Mouse (Mus musculus) spleen, postnatal 10 days (tissue): Measurements from ENCODE around the gene Itga5.

Source experiments
- DNase-seq, 2 experiments: peaks; one replicate each; pipeline ENCODE4 v3.0.0; 2021 to 2022; ENCODE audit warnings: low spot score in 2 of 2

Gene Itga5

DNA sequence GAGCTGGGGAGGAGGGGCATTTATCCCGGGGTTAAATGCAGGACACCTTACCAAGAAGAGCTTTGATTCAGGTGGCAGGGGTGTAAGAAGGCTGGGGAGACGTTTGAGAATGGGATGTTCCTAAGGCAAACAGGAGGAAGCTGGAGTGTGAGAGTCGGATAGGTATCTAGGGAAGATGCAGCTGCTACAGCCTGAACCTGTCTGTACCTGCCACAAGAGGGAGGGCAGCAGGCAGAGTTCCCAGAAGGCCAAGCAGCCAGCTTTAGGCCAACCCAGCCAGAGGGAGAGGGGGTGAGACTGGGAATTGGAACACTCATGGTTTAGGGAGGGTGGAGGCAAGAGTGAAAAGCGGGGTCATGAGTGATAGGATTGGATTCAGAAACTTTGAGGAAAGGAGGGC, 25.8 kb downstream of the Itga5 start:
- no peak for DNase-seq

DNA sequence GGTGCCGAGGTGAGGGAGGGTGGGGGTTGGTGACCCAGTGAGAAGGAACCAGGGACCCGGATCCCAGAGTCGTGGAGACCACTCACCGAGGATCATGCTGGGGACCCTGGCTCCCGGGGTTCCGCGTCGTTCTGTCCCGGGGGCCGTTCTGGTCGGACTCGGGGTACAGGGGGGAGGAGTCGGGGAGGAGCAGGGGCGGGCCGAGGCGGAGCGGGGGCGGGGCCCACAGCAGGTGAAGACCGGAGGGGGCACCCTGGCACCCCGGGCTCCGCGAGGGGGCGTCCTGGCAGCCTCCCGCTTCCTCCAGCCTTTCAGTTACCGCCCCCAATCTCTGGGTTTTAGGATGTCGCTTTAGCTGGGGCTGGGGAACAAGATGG, 26.6 kb downstream of the Itga5 start, which contains the start of gene Zfp385a:
TSS of gene Zfp385a (minus strand) at position 133 of the 377 bp plus-strand sequence.
- peak; percentile 30 to 79 for DNase-seq

DNA sequence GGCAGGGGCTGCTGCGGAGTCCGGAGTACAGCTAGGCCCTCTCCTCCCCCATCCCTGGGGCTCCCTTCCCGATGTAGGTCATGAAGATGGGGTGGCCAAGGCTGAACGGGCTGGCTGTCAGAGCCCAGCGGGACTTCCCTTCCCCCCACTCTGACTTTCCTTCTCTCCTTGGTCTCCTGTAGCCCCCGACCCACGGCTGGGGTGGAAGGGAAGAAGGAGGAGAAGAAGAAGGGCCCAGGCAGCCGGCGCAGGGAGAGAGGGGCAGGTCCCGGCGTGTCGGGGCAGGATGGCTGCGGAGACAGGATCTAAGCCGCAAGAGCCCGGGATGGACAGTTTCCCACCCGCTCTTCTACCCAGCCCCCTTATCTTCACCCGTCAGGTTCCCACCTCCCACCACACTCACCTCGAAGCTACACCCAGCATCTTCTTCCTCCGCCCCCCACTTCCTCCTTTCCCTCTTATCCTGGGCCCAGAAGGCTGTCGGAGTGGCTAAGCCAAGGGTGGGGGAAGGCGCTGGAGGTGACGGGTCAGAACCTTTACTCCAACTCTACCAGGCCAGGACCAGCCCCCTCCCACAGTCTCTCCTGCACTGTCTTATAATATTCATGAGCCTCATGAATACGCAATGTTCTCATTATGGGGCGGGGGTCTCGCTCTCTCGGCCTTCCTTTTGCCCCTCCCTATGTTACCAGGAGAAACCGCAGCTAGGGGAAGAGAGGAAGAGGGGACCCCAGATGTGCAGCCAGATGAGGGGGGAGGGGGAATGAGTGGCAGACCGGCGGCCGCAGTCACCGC, 27.2 kb downstream of the Itga5 start:
- DNase-seq = no peak

DNA sequence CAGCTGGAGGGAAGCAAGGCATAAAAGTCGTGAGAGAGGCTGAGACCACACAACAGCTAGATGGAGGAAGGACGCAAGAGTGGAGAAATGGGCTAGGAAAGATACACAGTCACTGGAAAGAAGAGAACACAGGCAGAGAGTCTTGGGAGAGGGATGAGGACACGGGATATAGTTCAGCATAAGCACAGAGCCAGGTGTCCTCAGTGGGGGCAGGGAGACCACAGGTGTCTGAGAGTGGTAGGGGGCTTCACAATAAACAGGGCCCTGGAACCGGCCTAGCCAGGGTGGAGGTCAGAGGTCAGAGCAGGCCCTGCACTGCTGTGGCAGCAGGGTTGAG, 27.8 kb downstream of the Itga5 start:
- DNase-seq = no peak

DNA sequence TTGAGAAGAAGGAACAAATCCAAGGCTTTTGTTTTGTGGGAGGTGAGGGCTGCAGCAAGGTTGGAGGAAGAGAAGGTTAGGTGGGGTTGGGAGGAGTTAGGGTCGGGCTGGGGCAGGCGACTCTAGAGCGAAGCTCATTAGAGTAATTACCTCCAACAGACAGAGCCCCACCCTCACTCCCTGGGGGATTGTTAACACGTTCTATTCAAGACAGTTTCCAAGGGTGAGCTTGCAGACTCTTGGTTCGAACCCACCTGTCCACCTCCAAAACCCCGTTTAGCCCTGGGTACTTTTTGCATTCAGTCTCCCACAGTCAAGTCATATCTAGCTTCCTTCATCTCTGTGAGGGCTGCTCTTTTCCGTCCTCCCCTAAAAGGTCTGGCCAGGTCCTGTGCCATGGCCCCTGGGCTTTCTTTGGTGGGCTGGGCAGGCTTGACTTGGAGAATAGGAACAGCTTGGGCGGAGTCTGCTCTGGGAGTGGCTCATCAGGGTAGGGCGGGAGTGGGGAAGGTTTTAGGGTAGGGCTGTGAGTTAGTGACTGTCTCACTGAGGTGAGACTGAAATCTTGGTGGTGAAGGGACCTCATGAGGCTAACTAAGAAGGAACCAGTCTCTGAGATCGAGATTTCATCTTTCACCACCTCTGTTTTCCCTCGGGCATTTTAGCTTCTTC, 29.4 kb downstream of the Itga5 start:
- no peak for DNase-seq

DNA sequence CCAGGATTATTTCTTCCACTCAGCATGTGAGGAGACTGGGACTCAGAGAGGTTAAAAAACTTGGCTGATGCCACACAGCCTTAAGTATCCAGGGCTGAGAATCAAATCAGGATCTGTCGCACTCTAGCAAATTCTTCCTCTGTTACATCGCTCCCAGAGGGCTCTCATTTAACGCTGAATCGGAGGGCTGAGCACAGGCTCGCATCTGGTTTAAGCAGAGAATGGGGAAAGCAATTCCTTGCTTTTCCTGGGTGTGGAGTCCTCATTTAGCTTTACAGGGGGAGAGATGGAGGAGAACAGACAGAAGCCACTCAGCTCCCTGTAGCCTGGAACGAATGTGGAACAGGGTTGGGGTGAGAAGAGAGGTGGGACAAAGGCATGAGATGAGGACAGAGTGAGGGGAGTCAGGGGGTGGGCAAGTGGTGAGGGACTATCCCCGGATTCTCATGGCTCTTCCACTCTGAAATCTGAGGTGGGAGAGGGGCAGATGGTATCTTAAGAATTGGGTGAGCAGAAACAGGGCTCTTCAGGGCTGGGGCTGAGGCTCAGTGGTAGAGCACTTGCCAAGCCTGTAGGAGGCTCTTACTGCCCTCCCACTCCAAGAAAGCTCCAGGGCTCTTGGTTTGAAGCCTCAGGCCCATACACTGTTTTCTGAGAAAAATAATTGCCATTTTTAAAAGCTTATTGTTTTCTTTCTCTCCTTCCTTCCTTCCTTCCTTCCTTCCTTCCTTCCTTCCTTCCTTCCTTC, 30.9 kb downstream of the Itga5 start:
- no peak for DNase-seq

DNA sequence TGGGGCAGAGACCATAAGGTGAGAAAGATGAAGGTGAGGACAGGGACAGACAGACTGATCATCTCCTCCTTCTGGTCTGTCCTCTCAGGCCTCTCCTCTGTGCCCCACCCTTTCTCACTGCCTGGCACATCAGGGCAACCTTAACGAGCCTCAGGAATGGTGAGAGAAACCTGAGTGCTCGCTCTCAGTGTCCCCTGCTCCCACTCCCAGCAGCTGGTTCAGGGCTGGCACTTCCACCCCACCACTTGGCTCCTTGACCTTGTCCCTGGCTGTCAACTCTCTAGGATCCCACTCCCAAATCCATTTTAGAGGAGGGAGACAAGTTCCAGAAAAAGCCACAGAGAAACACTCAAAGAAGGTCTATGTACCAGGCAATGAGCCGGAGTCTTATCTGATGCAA, 31.5 kb downstream of the Itga5 start:
- no peak for DNase-seq

DNA sequence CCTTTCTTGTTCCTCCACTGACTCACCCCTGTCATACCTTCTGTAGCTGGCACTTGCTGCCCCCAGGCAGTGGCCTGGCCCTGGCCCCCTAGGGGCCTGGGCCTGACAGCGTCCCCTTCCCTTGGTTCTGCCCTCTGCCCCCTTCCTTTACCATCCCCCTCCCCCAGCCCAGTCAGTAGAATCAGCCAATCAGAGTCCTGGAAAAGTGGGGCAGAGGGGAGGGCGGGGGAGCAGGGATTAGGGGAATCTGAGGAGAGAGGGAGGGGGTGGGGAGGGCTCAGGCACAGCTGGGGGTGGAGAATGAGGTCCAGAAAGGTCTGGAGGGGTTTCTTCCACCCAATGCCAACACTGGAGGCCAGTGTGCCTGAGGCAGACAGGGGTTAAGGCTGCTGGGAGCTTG, 32.4 kb downstream of the Itga5 start:
- no peak for DNase-seq

DNA sequence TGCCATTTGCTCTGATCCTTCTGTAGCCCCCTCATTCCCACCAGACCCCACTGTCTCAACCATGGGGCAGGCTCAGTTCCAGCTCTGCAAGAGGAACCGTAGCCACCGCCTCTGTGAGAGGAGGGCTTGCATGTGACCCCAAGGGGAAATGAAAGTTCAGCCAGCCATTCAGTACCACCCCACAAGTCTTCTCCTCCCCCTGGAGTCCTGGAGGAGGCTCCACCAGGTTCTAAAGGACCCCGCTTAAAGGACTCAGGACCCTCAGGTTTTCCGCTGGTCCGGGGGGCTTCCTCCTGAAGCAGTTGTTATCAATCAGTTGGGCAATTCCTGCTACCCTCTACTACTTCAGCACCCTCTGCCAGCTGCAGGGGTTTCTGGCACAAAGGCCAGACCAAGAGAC, 32.8 kb downstream of the Itga5 start:
- DNase-seq = peak in 1 of 2 experiments; percentile 68

DNA sequence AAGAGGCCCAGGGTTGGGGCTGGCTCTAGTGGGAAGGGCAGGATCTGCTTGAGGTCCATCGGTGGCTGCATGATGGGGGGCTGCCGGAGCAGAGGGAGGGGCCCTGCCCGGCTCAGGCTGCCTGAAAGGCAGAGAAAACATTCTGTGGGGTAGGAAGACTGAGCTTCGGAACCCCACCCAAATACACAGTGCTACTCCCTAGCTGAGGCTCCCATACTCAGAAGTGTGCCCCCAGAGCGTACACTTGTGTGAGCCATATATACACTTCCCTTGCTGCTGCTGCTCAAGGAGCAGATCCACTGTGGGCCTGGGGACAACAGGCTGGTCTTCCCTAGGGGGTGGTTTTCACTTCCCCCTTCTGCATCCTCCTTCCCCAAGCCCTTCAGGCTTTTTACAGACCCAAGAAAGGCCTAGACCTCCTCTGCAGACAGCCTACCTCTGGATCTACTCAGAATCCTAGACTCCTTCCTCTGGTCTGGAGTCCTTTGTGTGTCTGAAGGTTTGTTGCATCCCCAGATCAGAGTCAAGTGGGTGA, 33.4 kb downstream of the Itga5 start:
- DNase-seq = no peak

DNA sequence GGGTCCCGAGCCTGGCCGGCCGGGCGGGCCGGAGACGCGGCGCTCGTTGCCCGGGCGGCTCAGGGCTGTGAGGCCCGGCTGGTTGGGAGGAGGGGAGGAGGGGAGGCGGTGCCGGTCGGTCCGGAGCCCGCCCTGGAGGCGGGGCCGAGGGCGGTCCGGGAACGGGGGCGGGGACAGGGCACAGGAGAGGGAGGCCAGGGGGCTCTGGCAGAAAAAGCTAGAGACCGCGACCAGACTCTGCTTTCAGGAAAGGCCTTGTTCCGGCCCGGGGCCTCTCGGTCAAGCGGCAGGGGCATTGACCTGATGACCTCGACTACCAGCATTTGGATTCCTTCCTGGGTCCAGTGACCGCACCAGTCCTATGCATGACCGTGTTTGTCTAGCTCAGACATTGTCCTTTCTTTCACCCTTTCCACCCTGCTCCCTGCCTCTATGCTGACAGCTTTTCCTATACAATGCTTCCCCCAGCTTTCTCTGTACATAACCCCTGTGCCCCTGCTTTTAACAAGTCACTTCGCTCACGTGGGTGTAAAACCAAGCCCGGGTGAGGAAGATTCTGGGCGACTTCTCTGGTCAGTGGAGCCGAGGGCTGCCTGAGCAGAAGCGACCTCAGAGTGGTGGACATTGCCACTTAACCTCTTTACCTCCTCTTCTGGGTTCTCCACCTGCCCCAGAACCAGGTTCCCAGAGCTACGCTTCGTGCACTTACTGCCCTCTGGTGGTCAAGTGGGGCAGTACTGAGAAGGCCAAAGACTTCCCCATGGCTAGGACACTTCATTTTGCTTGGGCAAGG, 42.9 kb downstream of the Itga5 start:
- DNase-seq = peak; percentile 83 to 90

DNA sequence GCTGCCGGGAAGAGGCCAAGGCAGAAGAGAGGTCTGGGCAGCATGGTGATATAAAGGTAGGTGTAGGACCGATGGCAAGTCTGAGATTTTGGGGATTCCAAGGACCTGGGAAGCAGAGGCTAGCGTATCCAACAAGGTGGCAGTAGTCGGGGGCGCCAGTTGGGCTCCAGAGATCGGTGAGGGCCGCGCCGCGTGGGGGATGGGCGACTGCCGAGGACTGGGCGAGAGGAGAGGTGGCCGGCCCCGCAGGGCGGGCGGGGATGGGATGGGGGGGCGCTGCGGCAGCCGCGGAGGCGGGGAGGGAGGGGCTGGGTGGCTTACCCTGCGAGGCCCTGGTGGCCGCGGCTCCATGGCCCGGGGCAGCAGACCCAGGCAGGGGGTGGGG, 43.5 kb downstream of the Itga5 start:
- DNase-seq = peak in 1 of 2 experiments; percentile 53

DNA sequence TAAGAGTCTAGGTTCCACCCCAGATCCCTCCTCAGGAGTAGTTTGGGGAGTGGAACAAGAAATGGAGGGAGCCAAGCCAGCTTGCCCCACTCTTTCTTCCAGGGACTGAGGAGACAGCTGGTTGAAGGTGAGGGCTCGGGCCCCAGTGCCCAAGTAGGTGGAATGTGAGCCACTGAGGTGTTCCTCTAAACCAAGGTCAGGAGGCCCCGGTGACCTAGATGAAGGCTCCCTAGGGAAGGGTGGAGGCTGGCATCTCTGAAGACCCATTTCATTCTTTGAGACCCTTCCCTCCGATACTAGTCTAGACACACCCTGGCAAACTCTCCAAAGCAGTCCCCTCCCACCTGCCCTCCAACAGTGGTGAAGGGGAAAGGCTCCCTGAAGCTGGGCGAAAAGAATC, 44.2 kb downstream of the Itga5 start:
- no peak for DNase-seq

DNA sequence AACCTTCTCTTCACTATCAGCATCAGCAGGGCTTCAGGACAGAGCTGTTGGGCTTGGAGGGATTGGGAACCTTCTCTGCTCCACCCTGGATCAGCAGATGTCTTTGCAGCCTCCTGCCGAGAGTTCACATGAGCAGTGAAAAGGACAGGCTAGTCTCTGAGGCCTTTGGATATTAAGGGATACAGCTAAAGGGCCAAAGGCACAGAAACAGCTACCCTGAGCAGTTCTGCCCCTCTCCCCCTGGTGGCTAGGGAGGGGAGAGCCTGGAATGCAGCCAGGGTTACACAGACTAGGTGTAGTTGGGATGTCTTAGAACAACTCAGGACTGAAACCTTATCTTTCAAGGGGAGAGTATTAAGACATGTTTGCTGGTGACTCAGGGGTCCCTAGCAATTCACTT, 45.5 kb downstream of the Itga5 start:
- no peak for DNase-seq

DNA sequence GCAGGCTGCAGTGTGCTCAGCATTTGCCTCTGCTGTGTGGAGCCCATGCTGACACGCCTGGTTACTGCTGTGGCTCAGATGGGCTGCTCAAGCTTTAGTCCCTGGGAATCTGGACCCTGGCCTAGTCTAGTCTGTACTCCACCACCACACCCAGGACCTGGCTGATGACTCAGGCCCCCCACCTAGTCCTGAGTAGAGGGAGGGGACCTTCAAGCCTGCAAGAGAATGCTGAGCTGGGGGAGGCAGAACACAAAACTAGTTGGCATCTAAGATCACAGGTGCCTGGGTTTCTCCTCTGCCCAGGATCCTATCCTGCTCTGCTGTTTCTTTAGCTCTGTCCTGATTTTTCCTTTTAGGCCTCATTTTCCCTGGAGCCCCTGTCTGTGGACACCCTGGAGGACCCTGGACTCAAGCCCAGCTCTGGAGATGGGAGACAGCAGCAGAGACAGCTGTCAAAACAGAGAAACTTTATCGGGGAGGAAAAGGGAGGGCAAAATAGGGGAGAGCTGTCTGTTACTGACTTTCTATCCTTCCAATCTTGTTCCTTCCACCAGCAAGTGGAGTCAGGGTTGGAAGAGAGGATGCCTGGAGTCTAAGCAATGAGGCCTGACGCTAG, 48.3 kb downstream of the Itga5 start:
- DNase-seq = no peak

DNA sequence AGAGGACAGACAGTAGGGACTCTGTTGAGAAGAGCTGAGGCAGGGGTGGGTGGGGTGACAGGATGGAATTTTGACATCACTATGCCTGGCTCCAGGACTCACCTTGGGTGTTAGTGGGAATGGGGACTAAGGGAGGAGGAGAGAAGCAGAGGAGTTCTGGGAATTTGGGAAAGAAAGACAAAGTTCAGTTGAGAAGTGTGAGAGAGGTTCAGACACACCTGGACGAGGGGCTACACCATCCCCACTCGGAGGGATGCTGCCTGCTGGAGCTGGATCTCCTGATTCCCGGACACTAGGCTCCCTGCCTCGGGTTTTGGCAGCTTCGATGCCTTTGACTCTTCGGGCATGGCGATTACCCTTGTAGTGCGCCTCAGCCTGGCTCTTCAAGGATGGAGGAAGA, 48.8 kb downstream of the Itga5 start:
- no peak for DNase-seq

DNA sequence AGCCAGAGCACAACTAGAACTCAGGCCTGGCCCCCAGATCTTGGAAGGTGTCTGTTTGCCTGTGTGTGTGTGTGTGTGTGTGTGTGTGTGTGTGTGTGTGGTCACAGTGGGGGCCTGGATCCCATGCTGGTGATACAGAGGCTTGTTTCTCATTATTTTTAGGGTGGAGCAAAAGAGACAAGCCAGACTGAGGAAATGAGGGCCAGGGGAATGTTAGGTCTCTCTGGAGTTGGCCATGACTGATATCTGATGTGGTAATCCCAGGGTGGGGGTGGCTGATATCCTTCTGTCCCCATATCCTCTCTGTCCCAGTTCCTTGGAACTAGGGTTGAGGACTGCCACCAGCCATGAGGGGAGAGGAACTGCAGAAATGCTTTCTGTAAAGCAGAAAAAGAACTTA, 49.4 kb downstream of the Itga5 start:
- no peak for DNase-seq

DNA sequence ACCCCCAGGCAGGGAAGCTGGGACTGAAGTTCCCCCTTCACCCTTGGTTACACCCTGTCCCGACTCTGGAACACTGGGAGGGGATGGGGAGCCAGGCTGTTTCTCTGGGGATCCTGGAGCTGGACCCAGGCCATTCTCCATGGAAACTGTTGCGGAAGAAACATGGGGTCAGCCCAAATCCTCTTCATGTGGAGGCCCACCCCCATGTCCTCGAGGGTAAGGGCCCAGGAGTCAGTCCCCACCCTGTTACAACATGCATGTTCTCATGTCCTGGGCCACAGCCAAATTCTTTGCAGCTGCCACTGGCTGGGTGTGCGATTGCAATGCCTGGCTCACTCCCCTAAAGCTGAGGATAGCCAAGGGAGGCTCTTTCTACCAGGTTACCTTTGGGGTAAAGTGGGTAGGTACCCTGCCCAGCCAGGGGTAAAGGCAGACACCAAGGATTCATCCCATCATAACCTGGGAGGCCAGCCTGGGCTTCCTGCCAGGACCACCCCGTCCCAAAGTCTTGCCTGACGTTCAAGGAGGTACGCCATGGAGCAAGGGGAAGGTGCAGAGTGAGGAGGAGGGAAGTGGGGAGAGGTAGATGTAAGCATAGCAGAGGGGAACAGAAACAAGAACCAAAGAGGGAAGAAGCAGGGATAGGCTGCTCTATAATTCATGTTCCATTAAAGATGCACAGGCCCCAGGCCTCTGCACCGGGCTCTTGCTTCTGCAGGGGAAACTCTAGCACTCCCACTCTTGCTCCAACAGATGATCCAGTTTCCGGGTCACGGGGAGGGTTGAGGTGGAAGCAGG, 50.4 kb downstream of the Itga5 start:
- DNase-seq = no peak

DNA sequence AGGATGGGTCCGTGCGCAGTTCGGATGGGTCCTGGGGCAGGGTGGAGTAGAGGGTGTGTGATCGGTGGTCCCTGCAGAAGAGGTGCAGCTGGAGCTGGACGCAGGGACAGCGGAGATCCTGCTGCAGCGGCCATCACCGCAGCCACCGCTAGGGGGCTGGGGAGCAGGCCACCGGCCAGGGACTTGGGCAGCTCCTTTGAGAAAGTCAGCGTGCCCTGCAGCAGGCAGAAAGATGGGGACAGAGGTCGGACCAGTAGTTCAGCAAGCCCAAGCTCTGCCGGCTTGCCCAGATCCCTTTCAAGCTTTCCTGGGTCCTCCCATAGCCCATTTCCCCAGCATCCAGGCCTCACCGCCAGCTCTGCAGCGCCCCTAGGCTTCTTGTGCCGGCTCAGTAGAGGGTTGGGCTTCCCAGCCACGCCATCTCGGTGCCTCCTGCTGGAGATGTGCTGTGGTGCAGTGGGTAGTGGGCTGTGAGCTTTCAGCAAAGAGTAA, 51.5 kb downstream of the Itga5 start:
- peak in 1 of 2 experiments; percentile 73 for DNase-seq

DNA sequence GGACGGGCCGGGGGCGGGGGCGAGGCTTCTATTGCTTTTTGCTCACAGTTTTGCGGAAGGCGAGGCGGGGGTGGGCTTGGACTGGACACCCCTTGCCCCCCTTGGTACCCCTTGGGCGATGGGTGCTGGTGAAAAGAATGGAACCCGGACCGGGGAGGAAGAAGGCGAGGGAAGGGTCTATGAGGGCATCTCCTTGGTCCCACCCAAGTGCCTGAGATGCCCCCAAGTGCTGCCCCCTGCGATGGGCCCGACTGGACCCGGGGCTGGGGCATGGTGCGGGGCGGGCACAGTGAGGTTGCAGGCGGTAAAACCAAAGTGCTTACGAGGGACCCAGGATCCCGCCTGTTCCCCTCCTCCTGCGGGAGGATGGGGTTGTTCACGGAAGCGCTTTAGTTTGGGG, 52.4 kb downstream of the Itga5 start:
- no peak for DNase-seq
